Mouse (Mus musculus) lung, embryonic 16.5 days (tissue): Measurements from ENCODE around the gene Gm12248. TPM values are rescaled to one million over a fixed set of nuclear protein-coding genes. Genes with fewer than 3 reads are reported as not detected.

Experiments
- ATAC-seq: fragments of 200-750 bp; cut with Nextera tagmentation; 2 replicates; pipeline ENCODE4 v1.8.0; 2017; ENCODE audit warnings: low read depth, mild to moderate bottlenecking, moderate library complexity
- H3K27ac ChIP-seq: fragments of 300-500 bp; sonication (generic); 2 replicates; pipeline ENCODE4 v1.5.1; 2014; ENCODE audit warnings: mild to moderate bottlenecking, control low read depth, low read length
- H3K27me3 ChIP-seq: fragments of 300-500 bp; sonication (generic); 2 replicates; pipeline ENCODE4 v1.6.1; 2014; ENCODE audit warnings: low read depth, low read length, mixed read lengths; ENCODE audit not compliant: control insufficient read depth, insufficient read depth
- H3K36me3 ChIP-seq: fragments of 300-500 bp; sonication (generic); 2 replicates; pipeline ENCODE4 v1.6.1; 2014; ENCODE audit warnings: low read length; ENCODE audit not compliant: control insufficient read depth, insufficient read depth
- H3K4me1 ChIP-seq: fragments of 300-500 bp; sonication (generic); replicated peaks from 2 replicates; pipeline ENCODE4 v1.6.1; 2014; ENCODE audit warnings: low read length, mixed read lengths; ENCODE audit not compliant: control insufficient read depth, insufficient read depth
- H3K4me2 ChIP-seq: fragments of 300-500 bp; sonication (generic); 2 replicates; pipeline ENCODE4 v1.6.1; 2014; ENCODE audit warnings: low read depth, low read length, control low read depth
- H3K4me3 ChIP-seq: fragments of 300-500 bp; sonication (generic); 2 replicates; pipeline ENCODE4 v1.5.1; 2014; ENCODE audit warnings: mild to moderate bottlenecking, low read length, control low read depth
- H3K9ac ChIP-seq: fragments of 300-500 bp; sonication (generic); 2 replicates; pipeline ENCODE4 v1.6.1; 2014; ENCODE audit warnings: low read length, control low read depth
- H3K9me3 ChIP-seq: fragments of 300-500 bp; sonication (generic); 2 replicates; pipeline ENCODE4 v1.6.1; 2016; ENCODE audit warnings: low read length; ENCODE audit not compliant: control insufficient read depth
- WGBS: fragments of 180-500 bp; shearing (Covaris S2); extraction: QIAGEN DNeasy Blood & Tissue Kit; methylation state at CpG from one replicate; pipeline ENCODE4 v1.1.7; 2014; 5-methylcytosine and 5-hydroxymethylcytosine counted together
- polyA plus RNA-seq: library from polyadenylated mRNA; unstranded; fragments of >200 nt; fragmentation: Nextera tagmentation; extraction: Ambion mirVana; gene quantifications from 2 replicates; pipeline ENCODE4 v1.2.1, GENCODE M21; 2015

The Gm12248 gene
- not detected in 2 replicates for polyA plus RNA-seq

DNA sequence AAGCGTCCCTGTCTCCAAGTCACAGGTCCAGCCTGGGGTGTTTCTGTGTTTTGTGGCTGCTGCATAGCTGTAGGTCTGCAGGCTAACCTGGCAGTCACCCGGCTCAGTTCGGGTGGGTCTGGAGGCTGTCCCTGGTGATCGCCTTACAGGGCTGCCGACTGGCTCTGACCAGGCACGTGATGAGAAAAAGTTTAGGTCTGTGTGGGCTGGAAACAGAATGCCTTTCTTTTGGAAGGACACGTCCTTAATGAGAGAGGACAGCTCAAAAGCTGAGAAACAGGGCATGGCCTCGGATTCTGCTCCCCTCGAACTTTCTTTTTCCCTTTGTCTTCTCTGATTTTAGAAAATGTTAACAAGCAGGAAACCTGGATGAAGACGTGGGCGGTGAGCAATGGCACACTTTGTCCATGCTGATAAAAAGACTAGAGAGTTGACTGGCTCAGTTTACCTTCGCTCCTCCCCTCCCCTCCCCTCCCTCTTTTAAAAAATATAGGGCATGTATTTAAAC, at the start of gene Gm12248:
Gm12248 (minus strand) TSS at position 114 of the 508 bp plus-strand sequence.
- Histone ChIP-seq H3K36me3 (no peaks in the 10 kb centered on the region), H3K27me3 (no peaks in the 10 kb centered on the region), H3K9ac (peak within 1 kb of the TSS; percentile 49), H3K4me2 (peak within 1 kb of the TSS; percentile 48), H3K27ac (no peak within 1 kb of the TSS), H3K4me1 (no peaks in the 10 kb centered on the region), H3K9me3 (no peaks in the 10 kb centered on the region), H3K4me3 (peak within 1 kb of the TSS; percentile 18; the same call in 1 of the 2 replicates)
- WGBS, result 13% methylated on average over 12 of the region's 12 CpGs
- ATAC-seq, result peak; percentile 77

DNA sequence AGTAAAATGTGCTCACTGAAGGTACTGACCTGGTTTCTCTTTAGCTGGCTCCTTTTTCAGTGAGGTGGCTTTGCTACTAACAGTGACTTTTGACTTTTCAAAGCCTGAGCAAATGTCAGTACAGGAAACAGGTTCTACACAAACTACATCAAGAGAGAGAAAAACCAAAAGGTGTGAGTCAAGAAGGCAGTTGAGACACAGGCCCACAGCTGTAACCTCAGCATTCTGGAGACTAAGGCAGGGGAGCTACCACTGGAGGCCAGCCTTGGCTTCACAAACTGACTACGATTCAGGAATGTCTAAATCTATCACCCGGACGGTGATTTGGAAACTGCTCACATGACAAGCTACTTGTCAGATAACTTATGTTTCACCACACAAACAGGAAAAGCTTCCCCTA, 46.5 kb upstream of the Gm12248 start:
- WGBS, result 80% methylated on average over 3 of the region's 3 CpGs
- H3K4me1 ChIP-seq, result no peaks in the 10 kb centered on the region
- ATAC-seq, result no peak

DNA sequence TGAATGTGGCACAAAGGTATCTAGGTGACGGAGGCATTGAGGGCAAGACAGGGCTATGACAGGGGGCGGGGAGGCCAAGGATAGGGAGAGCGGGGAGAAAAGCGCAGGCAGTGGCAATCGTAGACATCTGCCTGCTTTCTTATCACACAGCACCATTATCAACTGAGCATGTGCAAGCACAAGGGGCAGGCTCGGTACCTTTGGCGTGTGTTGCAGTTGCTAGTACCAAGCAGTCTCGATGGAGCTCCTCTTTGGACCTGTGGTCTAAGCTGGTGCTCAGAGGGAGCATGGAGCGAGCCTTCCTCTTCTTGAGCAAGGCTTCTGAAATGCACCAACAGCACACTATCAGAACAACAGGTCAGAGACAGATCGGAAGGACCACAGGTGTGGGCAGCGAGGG, 45.9 kb upstream of the Gm12248 start:
- no peak overlapping the region for H3K4me3 ChIP-seq
- H3K27me3 ChIP-seq, result no peaks in the 10 kb centered on the region
- H3K36me3 ChIP-seq, result peaks cover 41% of the 10 kb centered on the region
- H3K27ac ChIP-seq, result no peak overlapping the region
- ATAC-seq, result no peak
- WGBS, result 89% methylated on average over 11 of the region's 11 CpGs
- no peak overlapping the region for H3K9ac ChIP-seq
- no peaks in the 10 kb centered on the region for H3K4me1 ChIP-seq
- no peak overlapping the region for H3K4me2 ChIP-seq
- no peaks in the 10 kb centered on the region for H3K9me3 ChIP-seq

More for the DNA sequence above, 46.5 kb upstream of the Gm12248 start:
- no peak overlapping the region for H3K27ac ChIP-seq
- no peak overlapping the region for H3K4me2 ChIP-seq
- no peak overlapping the region for H3K9ac ChIP-seq
- H3K4me3 ChIP-seq, result no peak overlapping the region
- H3K27me3 ChIP-seq, result no peaks in the 10 kb centered on the region
- H3K36me3 ChIP-seq, result peaks cover 37% of the 10 kb centered on the region
- no peaks in the 10 kb centered on the region for H3K9me3 ChIP-seq

DNA sequence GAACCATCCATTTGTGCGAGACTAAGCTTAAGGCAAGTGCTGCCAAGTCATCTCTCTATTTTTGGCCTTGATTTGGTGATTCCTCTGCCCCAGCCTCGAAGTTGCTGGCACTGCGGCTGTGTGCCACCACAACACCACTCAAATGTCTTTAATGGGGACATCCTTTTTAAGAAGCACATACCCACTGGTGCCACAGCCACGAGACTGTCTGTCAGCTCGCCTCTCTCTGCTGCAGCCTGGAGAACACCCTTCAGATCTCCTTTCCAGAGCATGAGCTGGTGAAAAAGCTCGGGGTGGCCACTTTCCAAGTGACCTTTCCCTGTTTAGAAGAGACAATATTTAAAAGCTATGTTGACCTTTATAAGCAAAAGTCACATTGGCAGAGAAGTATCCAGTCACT, 43.7 kb upstream of the Gm12248 start:
- 91% methylated on average over 6 of the region's 6 CpGs for WGBS
- no peak overlapping the region for H3K4me2 ChIP-seq

DNA sequence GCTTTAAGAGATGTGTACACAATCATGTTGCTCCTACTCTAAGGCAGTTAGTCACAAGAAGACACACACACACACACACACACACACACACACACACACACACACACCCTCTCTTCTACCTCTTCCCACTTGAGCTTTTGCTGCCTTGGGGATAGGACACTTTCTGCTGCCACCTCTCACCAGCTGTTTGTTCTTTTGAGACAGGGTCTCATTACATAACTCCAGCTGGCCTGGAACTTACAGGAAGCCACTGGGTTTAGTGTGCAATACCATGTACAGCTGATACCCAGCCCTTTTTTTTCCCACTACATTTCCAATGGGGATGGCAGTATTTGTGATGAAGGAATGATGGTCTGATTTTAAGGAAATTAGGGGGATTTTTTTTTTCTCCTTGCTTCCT, 42.4 kb upstream of the Gm12248 start:
- Histone ChIP-seq H3K9me3 (no peaks in the 10 kb centered on the region), H3K4me2 (no peak overlapping the region), H3K36me3 (peaks cover 27% of the 10 kb centered on the region), H3K27me3 (no peaks in the 10 kb centered on the region), H3K9ac (no peak overlapping the region), H3K27ac (no peak overlapping the region), H3K4me1 (no peaks in the 10 kb centered on the region), H3K4me3 (no peak overlapping the region)
- ATAC-seq, result no peak

More for the DNA sequence above, 43.7 kb upstream of the Gm12248 start:
- H3K4me3 ChIP-seq, result no peak overlapping the region
- no peaks in the 10 kb centered on the region for H3K27me3 ChIP-seq
- H3K4me1 ChIP-seq, result no peaks in the 10 kb centered on the region
- no peaks in the 10 kb centered on the region for H3K9me3 ChIP-seq
- H3K9ac ChIP-seq, result no peak overlapping the region
- ATAC-seq, result no peak
- no peak overlapping the region for H3K27ac ChIP-seq
- H3K36me3 ChIP-seq, result peaks cover 38% of the 10 kb centered on the region

DNA sequence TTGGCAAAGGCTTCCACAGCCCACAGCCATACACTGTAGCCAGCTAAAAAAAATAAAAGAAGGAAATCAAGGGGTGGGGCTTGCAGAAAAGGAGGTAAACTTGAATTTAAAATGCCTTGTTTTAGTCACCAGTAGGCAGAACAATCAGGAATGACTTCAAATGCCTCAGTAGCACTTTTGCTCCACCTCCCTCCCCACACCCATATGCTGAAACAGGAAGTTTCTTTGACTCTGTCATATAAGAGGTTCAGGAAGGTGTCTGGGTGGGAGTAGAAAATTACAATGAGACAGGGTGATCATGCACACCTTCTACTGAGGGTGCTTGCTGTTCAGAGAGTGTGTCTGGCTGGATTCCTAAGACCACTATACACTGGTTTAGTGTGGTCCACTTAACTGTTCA, 41.9 kb upstream of the Gm12248 start:
- Histone ChIP-seq H3K4me2 (no peak overlapping the region), H3K27ac (no peak overlapping the region), H3K4me1 (no peaks in the 10 kb centered on the region), H3K36me3 (peaks cover 27% of the 10 kb centered on the region), H3K4me3 (no peak overlapping the region), H3K9ac (no peak overlapping the region), H3K27me3 (no peaks in the 10 kb centered on the region), H3K9me3 (no peaks in the 10 kb centered on the region)
- no peak for ATAC-seq

DNA sequence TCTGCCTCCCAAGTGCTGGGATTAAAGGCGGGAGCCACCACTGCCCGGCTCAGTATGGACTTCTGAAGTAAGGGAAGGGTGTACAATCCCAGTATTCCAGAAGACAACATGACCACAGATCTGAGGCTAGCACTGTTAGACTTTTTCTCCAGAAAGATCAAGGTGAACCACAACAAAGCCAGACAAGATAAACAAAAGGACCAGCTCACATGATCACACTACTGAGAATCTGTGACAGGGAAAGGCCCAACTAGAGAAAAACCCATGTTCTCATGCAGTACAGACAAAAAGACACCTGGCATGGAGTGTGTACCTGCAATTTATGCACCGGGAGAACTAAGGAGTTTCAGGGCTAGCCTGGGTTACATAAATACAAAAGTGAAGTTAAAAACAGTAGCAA, 39.1 kb upstream of the Gm12248 start:
- no peak overlapping the region for H3K9ac ChIP-seq
- H3K36me3 ChIP-seq, result peaks cover 31% of the 10 kb centered on the region
- H3K4me3 ChIP-seq, result no peak overlapping the region
- no peak overlapping the region for H3K27ac ChIP-seq
- H3K9me3 ChIP-seq, result no peaks in the 10 kb centered on the region
- no peaks in the 10 kb centered on the region for H3K27me3 ChIP-seq
- H3K4me2 ChIP-seq, result no peak overlapping the region
- H3K4me1 ChIP-seq, result no peaks in the 10 kb centered on the region
- ATAC-seq, result no peak
- WGBS, result 92% methylated on average over 3 of the region's 3 CpGs

DNA sequence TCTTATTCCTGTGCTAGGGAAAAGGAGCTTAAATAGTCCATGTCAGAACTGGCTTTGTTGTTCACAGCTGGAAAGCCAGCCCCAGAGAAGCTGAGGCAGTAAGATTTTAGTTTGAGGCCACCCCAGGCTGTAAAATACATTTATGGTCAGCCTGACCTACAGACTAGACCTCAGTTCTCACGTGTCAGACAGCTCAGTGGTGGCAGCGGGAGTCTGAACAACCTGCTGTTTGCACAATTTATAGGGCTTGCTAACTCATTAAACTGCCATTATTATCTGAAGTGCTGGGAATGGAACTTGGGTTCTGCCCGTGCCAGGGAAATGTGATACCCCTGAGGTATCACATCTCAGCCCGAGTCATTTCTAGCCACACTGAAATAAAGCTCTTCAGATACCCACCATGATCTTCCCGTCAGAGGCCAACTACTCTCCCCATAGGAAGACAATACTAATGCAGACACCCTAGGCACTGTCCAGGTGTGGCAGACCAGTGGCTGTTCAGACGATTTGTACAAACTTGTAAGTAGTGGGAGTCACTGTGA, 36.4 kb upstream of the Gm12248 start:
- Histone ChIP-seq H3K4me3 (no peak overlapping the region), H3K9ac (no peak overlapping the region), H3K27ac (no peak overlapping the region), H3K4me1 (no peaks in the 10 kb centered on the region), H3K36me3 (peaks cover 21% of the 10 kb centered on the region), H3K27me3 (no peaks in the 10 kb centered on the region), H3K4me2 (no peak overlapping the region), H3K9me3 (no peaks in the 10 kb centered on the region)
- no peak for ATAC-seq
- 74% methylated on average over 6 of the region's 6 CpGs for WGBS

DNA sequence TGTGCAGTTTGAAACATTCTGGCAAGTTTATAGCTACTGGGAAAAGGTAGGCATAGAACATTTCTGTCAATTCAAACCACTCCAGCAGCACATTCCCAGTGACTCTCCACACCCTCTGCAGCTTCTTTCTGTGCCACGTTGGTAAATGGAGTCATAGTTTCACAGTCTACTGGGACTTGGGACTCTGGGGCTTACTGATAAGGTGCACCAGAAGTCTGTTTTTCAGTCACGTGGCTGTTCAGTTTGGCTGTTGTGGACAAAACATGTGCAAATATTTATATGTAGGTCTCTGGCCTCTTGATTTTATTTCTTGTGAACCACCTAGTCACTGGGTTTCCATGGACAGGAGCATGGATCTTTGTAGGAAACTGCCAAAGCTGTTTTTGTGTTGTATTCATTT, 34.6 kb upstream of the Gm12248 start:
- Histone ChIP-seq H3K4me1 (no peaks in the 10 kb centered on the region), H3K9ac (no peak overlapping the region), H3K4me3 (no peak overlapping the region), H3K27ac (no peak overlapping the region), H3K4me2 (no peak overlapping the region), H3K27me3 (no peaks in the 10 kb centered on the region), H3K36me3 (peaks cover 17% of the 10 kb centered on the region), H3K9me3 (no peaks in the 10 kb centered on the region)
- WGBS, result 73% methylated on average over 2 of the region's 2 CpGs
- ATAC-seq, result no peak
